Mouse (Mus musculus) E14TG2a.4 (cell line): ENCODE measurements around the gene Zxdc.

ENCODE experiments used
- CTCF ChIP-seq: conservative IDR thresholded peaks from 2 replicates; pipeline ENCODE4 v1.5.1; 2014; ENCODE audit warnings: low read length
- NANOG ChIP-seq: IDR thresholded peaks from 2 replicates; pipeline ENCODE4 v1.6.1; 2014; ENCODE audit warnings: borderline replicate concordance, low read length, mixed read lengths
- POU5F1 ChIP-seq: IDR thresholded peaks from 2 replicates; pipeline ENCODE4 v1.6.1; 2014; ENCODE audit warnings: low read length, borderline replicate concordance

GRCm38 (mm10) chr6:90329953-90330352, 39.3 kb upstream of the Zxdc start:
- TF ChIP-seq CTCF (no peak), POU5F1 (no peak), NANOG (no peak)
